Mouse (Mus musculus) midbrain, postnatal 0 days (tissue): ENCODE measurements around the gene Gle1. TPM values are rescaled to one million over a fixed set of nuclear protein-coding genes. Genes with fewer than 3 reads are reported as not detected.

Experiments
- ATAC-seq: fragments of 200-750 bp; cut with Nextera tagmentation; 2 replicates; pipeline ENCODE4 v1.8.0; 2017; ENCODE audit warnings: moderate number of reproducible peaks, mild to moderate bottlenecking, moderate TSS enrichment, moderate library complexity; ENCODE audit not compliant: low FRiP score
- DNase-seq: peaks from one replicate; pipeline ENCODE4 v3.0.0-alpha.2; 2015; ENCODE audit warnings: low spot score
- H3K27ac ChIP-seq: fragments of 300-500 bp; sonication (generic); 2 replicates; pipeline ENCODE4 v1.5.1; 2014; ENCODE audit warnings: low read depth, mild to moderate bottlenecking, low read length, mixed read lengths
- H3K27me3 ChIP-seq: fragments of 300-500 bp; sonication (generic); 2 replicates; pipeline ENCODE4 v1.6.1; 2014; ENCODE audit warnings: low read length, control low read depth, mixed read lengths; ENCODE audit not compliant: insufficient read depth
- H3K36me3 ChIP-seq: fragments of 300-500 bp; sonication (generic); 2 replicates; pipeline ENCODE4 v1.6.1; 2014; ENCODE audit warnings: low read length, control low read depth, mixed read lengths; ENCODE audit not compliant: insufficient read depth
- H3K4me1 ChIP-seq: fragments of 300-500 bp; sonication (generic); 2 replicates; pipeline ENCODE4 v1.6.1; 2014; ENCODE audit warnings: mild to moderate bottlenecking, control low read depth, antibody characterized with exemption, low read length, mixed read lengths; ENCODE audit not compliant: insufficient read depth
- H3K4me2 ChIP-seq: fragments of 300-500 bp; sonication (generic); 2 replicates; pipeline ENCODE4 v1.6.1; 2014; ENCODE audit warnings: low read depth, mild to moderate bottlenecking, low read length, mixed read lengths; ENCODE audit not compliant: poor library complexity, severe bottlenecking
- H3K4me3 ChIP-seq: fragments of 300-500 bp; sonication (generic); 2 replicates; pipeline ENCODE4 v1.5.1; 2014; ENCODE audit warnings: low read depth, mild to moderate bottlenecking, low read length, moderate library complexity
- H3K9ac ChIP-seq: fragments of 300-500 bp; sonication (generic); replicated peaks from 2 replicates; pipeline ENCODE4 v1.6.1; 2014; ENCODE audit warnings: mild to moderate bottlenecking, low read length, moderate library complexity, mixed read lengths; ENCODE audit not compliant: poor library complexity, severe bottlenecking
- H3K9me3 ChIP-seq: fragments of 300-500 bp; sonication (generic); 2 replicates; pipeline ENCODE4 v1.6.1; 2016; ENCODE audit warnings: low read length, control low read depth
- CTCF ChIP-seq: IDR thresholded peaks from 2 replicates; pipeline ENCODE4 v1.5.1; 2016; ENCODE audit warnings: antibody characterized with exemption, mild to moderate bottlenecking
- WGBS: fragments of 180-500 bp; shearing (Covaris S2); extraction: QIAGEN DNeasy Blood & Tissue Kit; methylation state at CpG from one replicate; pipeline ENCODE4 v1.1.7; 2014; 5-methylcytosine and 5-hydroxymethylcytosine counted together
- polyA plus RNA-seq: library from polyadenylated mRNA; unstranded; fragments of >200 nt; fragmentation: Nextera tagmentation; extraction: Ambion mirVana; gene quantifications from 2 replicates; pipeline ENCODE4 v1.2.1, GENCODE M21; 2015
- total RNA-seq: library from RNA; depleted of rRNA; stranded (reverse); fragments of >200 nt; gene quantifications from 2 replicates; pipeline ENCODE4 v1.2.3, GENCODE M21; 2014

The Gle1 gene
- total and polyA plus RNA-seq, 2 experiments from 2014 or later = 45.5 to 56.0 TPM

DNA sequence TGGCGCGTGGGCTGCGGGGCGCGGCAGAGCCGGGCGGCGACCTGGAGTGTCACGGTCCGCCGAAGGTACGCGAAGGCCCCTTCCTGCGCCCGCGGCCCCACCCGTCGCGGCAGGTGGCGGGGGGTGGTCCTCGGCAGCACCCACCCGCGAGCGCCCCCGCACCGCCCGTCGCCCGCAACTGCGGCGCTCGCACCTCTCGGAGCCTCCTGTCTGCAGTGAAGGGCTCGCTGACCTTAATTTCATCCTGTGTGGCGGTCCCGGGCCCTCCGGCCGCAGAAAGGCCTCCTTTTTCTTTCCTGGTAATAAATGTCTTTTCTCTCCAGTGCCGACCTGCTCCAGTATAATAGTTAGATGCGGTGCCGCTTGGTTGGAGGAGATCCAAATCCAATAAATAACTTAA, 30.7 kb downstream of the Gle1 start:
- under 1% methylated on average over 40 of the region's 41 CpGs for WGBS
- Histone ChIP-seq H3K4me3 (peak overlapping the region; percentile 98), H3K9ac (peak overlapping the region; percentile 99), H3K4me2 (peak overlapping the region; percentile 63), H3K27ac (peak overlapping the region; percentile 97), H3K27me3 (no peaks in the 10 kb centered on the region), H3K36me3 (peaks cover 9% of the 10 kb centered on the region; the same call in 1 of the 2 replicates), H3K4me1 (peaks cover 14% of the 10 kb centered on the region), H3K9me3 (no peaks in the 10 kb centered on the region)
- peak; percentile 35 for TF ChIP-seq CTCF
- peak; percentile 59 for ATAC-seq
- DNase-seq = peak; percentile 53

DNA sequence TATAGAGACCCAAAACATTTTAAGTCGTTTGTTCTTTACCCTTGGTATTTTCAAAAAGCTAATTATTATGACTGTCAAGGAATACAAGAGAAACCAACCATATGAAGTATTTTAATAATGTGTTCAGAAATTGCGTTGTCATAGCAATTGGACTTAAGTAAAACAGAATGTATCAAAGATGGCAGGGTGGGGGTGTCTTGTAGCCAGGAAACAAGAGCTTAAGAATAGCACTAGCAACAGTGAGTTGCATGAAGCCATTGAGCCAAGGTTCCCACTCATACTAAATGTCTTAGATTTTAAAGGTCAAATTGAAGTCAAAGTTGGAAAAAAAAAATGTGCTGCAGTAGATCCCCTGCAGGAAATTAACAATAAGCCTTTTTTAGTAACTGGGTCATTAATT, 31.6 kb downstream of the Gle1 start:
- peak overlapping the region; percentile 98 for H3K4me3 ChIP-seq
- WGBS = 58% methylated on average over 2 of the region's 2 CpGs
- H3K9me3 ChIP-seq = no peaks in the 10 kb centered on the region
- H3K9ac ChIP-seq = peak overlapping the region; percentile 99; the same call in 1 of the 2 replicates
- peaks cover 14% of the 10 kb centered on the region for H3K4me1 ChIP-seq
- no peak overlapping the region for H3K27ac ChIP-seq
- TF ChIP-seq CTCF = no peak
- DNase-seq (no peak), ATAC-seq (no peak)
- no peaks in the 10 kb centered on the region for H3K27me3 ChIP-seq
- H3K4me2 ChIP-seq = peak overlapping the region; percentile 63
- H3K36me3 ChIP-seq = peaks cover 9% of the 10 kb centered on the region; the same call in 1 of the 2 replicates

DNA sequence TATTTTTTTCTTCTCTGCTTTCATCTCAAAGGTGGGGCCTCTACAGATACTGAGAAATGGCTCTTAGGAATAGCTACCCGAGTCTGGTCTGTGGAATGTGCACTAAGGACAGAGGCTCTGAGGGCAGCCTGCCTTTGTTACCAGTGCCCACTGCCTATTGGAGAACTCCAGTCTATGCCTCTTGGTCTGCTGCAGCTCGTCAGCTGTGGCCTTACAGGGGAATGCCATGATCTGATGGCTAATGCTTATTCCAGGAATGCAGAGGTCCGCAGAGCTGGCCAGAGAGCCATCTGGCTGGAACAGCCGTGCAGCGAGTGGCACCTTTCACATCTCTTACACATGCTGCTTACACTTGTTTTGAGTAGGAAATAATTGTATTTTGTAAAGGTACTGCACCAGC, 32.5 kb downstream of the Gle1 start:
- H3K4me1 ChIP-seq = peaks cover 14% of the 10 kb centered on the region

DNA sequence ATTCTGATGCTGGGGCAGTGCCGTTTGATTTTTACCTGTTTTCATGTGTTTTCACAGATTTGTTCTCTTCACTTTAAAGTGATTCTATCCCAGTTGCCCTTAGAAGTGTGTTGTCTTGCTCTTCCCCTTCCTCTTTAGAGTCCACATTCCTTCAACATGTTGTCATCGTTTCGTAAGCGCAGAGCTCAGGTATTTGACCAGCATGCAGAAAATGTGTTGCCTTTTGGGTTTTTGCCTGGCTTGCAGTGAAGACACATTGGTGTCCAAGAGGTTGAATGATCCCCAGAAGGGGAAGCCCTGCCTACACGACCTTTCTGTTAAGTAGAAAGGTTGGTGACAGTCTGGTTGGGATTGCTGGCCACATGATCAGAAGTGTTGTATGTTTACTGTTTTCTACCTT, 33.4 kb downstream of the Gle1 start:
- Histone ChIP-seq H3K27ac (no peak overlapping the region), H3K4me1 (peaks cover 14% of the 10 kb centered on the region), H3K4me3 (no peak overlapping the region), H3K9me3 (no peaks in the 10 kb centered on the region), H3K9ac (no peak overlapping the region), H3K27me3 (no peaks in the 10 kb centered on the region), H3K36me3 (peaks cover 9% of the 10 kb centered on the region; the same call in 1 of the 2 replicates), H3K4me2 (no peak overlapping the region)
- DNase-seq (no peak), ATAC-seq (no peak)
- 81% methylated on average over 5 of the region's 5 CpGs for WGBS
- no peak for TF ChIP-seq CTCF

More for the DNA sequence above, 32.5 kb downstream of the Gle1 start:
- Histone ChIP-seq H3K4me2 (peak overlapping the region; percentile 63), H3K9me3 (no peaks in the 10 kb centered on the region), H3K27ac (no peak overlapping the region), H3K36me3 (peaks cover 9% of the 10 kb centered on the region; the same call in 1 of the 2 replicates), H3K9ac (0 out of 2 replicates have a peak overlapping the region, but pooled peaks have one; percentile 9), H3K27me3 (no peaks in the 10 kb centered on the region), H3K4me3 (peak overlapping the region; percentile 98; the same call in 1 of the 2 replicates)
- peak; percentile 8 for DNase-seq
- 45% methylated on average over 5 of the region's 5 CpGs for WGBS
- no peak for ATAC-seq
- no peak for TF ChIP-seq CTCF

DNA sequence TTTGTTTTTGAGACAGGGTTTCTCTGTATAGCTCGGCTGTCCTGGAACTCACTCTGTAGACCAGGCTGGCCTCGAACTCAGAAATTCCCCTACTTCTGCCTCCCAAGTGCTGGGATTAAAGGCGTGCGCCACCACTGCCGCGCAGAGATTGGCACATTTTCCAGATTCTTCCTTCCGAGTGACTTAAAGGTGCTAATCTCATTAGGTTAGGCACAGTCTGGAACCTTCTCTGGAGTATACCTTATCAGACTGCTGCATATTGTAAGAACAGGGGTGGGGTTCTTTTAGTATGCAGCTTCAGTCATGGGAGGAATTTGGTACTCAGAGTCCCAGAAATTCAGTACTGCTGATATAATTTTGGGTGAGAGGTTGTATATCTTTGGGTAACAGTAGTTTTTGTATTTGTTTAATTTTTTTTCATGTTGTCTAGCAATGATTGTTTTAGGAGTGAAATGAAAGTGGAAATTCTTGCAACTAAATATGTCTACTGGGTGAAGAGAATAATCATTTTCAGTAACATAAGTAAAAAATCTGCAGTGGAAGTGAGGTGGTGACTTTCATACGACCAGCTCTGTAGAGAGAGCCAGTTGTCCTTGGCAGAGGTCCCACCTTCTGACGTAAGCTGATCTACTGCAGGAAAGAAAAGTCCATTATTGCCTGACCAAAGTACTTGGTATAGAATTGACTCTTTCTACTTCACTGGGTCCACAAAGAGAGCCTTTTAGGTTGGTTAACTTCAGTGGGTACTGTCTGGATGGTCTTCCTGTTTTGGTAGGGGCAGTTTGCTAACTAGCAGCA, 36.8 kb downstream of the Gle1 start:
- H3K4me2 ChIP-seq = no peak overlapping the region
- H3K27ac ChIP-seq = no peak overlapping the region
- no peak overlapping the region for H3K4me3 ChIP-seq
- H3K9me3 ChIP-seq = no peaks in the 10 kb centered on the region
- no peaks in the 10 kb centered on the region for H3K27me3 ChIP-seq
- TF ChIP-seq CTCF = no peak
- WGBS = 71% methylated on average over 9 of the region's 9 CpGs
- no peak for ATAC-seq
- H3K9ac ChIP-seq = no peak overlapping the region
- peak; percentile 54 for DNase-seq
- peaks cover 9% of the 10 kb centered on the region for H3K4me1 ChIP-seq
- peaks cover 25% of the 10 kb centered on the region for H3K36me3 ChIP-seq

DNA sequence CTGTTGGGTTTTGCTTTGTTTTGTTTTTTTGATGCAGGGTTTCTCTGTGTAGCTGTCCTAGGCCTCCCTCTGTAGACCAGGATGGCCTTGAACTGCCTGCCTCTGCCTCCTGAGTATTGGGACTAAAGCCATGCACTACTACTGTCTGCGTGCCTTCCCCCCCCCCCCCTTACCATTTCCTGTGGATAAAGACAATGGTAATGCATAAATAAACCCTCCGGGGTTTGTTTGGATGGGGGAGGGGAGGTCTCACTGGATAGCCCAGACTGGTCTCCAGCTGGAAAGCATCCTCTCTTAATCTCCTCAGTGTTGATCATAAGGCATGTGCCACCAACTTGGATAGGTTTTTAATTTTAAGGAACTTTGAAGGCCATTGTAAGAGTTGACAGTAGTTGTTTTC, 38.3 kb downstream of the Gle1 start:
- DNase-seq (no peak), ATAC-seq (no peak)
- Histone ChIP-seq H3K9me3 (no peaks in the 10 kb centered on the region), H3K27me3 (no peaks in the 10 kb centered on the region), H3K36me3 (peaks cover 25% of the 10 kb centered on the region), H3K4me2 (no peak overlapping the region), H3K9ac (no peak overlapping the region), H3K4me3 (no peak overlapping the region), H3K27ac (no peak overlapping the region), H3K4me1 (no peaks in the 10 kb centered on the region)
- TF ChIP-seq CTCF = no peak
- WGBS = 0% methylated on average over 2 of the region's 2 CpGs
